Mouse (Mus musculus) right cerebral cortex, postnatal 10 days (tissue): Measurements from ENCODE around the gene Il18.

Experiments used
- DNase-seq, 2 experiments: peaks; one replicate each; pipeline ENCODE4 v3.0.0; 2021; ENCODE audit warnings: low spot score in 2 of 2

Il18 gene

DNA sequence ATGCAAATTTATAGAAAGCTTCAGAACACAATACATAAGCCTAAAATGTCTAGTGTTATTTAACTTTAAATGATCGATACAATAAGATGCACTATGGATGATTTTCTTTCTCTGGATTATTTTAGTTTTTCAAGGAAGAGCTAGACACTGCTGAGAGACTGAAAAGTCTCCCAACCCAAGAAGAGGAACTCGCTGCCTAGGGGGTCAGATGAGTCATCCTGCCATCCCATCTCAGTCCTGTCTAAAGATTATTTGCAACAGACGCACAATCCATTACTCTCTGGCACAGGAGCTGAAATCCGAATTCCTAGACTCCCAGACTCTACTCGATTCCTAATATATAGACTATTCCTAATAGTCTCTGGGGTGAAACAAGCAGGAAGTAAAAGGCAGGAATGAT is 2.4 kb upstream of the Il18 start:
- DNase-seq = no peak

DNA sequence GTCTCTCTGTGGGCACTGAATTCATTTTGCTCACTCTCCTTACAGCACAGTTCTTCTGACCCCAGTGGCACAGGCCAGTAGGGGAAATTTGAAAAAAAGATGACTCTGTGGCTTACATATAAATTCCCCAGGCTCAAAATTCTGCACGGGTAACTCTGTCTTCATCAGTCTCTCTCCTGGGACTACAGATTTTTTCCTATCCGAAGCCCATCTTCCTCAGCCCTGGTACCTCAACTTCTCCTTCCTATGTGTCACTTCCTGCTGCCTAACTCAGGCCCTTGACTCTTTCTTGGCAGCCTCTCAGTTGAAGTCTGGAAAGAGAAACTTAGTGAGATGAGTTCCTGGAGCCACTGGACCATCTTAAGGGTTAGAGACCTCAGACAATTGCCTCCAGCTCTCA is 1.1 kb upstream of the Il18 start:
- no peak for DNase-seq

DNA sequence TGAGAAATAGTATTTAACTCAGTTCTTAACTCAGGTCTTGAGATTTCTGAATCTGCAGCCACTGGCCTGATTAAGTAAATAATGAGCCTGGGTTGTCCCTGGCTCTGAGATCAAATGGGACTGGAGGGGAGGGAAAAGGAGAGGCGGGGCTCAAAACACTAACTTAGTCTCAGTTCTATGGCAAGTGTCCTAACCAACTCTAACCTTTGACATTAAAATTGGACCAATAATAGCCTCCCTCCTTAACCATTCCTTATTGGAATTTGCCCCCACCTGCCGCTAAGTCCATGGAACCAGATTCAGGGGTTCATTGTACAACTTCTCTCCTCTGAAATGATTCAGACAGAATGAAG is 443 bp downstream of the Il18 start, which contains the start of gene Bco2:
TSS of gene Bco2 (minus strand) at position 88 of the 353 bp plus-strand sequence.
- DNase-seq = no peak

DNA sequence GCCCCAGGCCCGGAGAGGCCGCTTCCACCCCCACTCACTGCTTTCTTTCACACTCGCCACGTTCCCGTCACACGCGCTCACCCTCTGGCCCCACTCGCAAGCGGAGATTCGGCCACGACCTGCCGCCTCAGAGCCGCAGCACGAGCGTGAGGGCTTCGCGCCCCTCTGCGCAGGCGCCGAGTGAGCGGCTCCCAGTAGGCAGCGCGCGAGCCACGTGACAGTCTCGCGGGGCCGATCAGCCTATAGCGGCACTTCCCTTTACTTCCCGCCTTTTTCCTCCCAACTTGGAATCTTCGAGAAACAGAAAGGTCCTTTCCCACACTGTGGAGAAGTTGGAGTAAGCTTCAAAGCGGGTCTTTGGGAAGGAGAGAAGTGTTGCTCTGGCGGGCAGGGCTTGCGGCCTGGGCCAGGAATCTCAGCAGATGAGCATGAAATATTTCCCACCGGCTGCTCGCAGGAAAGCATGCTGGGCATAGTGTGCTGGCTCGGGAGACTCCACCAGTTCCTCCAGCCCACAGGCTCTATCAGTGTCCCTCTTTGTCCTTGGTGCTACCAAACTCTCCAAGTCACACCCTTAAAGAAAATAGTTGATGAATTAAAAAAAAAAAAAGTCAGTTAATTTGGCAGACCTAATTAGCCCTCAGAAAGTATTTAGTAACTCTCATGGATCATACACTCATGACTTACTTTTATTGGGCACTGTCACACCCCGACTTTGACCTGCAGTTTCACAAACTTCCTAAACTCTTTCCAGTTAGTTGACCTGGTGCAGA is 6.7 kb downstream of the Il18 start, which contains the start of gene Tex12:
TSS of gene Tex12 (minus strand) at position 181 of the 773 bp plus-strand sequence.
- DNase-seq = no peak

GRCm38 (mm10) chr9:50561918-50562360 is 7.3 kb downstream of the Il18 start:
- DNase-seq = no peak

DNA sequence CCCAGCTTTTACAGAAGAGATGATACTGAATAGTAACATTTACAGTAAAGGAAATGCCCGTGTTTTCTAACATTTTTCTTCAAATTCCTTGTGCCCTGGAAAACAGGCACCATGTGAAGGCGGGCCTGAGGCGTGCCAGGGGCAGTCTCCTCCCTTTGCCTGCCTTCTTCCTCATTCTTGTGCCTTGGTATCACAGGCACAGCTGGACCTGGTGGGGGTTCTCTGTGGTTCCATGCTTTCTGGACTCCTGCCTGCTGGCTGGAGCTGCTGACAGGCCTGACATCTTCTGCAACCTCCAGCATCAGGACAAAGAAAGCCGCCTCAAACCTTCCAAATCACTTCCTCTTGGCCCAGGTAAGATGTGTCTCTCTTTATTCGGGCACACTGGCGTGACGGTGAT is 10.5 kb downstream of the Il18 start:
- no peak for DNase-seq

- DNase-seq = no peak
Measured at GRCm38 (mm10) chr9:50565940-50566339, 11.3 kb downstream of the Il18 start.

GRCm38 (mm10) chr9:50567372-50567771 is 12.7 kb downstream of the Il18 start:
- DNase-seq = no peak

GRCm38 (mm10) chr9:50567881-50568280 is 13.3 kb downstream of the Il18 start:
- DNase-seq = no peak

GRCm38 (mm10) chr9:50569599-50570525 is 15.2 kb downstream of the Il18 start:
- DNase-seq = no peak

DNA sequence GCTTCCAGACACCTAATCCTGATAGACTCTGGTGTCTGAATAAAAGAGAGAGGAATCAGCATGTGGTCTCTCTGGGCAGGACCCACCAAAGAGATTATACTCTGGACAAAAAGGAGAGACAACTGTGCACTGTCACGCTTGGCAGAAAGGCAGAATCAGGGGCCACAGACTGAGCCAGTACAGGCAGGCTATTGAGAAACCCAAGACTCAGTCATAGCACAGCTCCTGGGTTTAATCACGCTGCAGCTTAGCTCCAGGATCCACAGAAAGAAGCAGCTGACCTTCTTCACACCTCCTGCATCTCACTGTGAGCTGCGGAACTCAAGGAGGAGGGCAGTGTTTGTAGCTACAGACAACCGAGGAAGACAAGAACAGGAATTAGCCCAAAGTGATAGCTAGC is 25.7 kb downstream of the Il18 start:
- DNase-seq = no peak

- DNase-seq = no peak
Measured at GRCm38 (mm10) chr9:50585145-50585818, 30.7 kb downstream of the Il18 start.

GRCm38 (mm10) chr9:50586955-50587354 is 32.3 kb downstream of the Il18 start:
- DNase-seq = no peak

DNA sequence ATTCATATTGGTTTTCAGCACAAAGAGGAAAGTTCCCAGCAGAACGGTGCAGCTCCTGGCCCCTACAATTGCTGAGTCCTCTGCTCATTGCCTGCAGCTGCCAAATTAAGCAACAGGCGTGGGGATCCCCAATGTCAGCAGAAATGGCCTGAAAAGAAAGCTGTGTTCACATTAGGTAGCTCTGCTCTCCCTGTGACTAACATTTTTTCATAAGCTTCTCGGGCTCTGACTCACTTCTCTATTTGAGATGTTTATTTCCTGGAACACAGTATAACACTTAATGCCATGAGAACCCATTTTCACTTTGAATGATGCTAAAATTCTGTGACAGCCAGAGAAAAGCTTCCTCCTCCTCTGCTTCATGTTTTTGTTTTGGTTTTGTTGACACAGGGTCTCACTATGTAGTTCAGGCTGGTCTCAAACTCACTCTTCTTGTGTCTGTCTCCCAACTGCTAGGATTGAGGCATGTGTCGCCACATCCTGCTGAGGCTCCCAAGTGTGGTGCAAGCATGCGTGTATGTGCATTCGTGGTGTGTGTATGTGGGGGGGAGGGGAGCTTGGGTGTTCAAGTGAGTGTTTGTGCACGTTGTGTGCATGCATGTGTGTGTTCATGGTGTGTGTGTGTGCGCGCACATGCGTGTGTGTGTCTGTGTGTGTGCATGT is 36.4 kb downstream of the Il18 start:
- DNase-seq = no peak

DNA sequence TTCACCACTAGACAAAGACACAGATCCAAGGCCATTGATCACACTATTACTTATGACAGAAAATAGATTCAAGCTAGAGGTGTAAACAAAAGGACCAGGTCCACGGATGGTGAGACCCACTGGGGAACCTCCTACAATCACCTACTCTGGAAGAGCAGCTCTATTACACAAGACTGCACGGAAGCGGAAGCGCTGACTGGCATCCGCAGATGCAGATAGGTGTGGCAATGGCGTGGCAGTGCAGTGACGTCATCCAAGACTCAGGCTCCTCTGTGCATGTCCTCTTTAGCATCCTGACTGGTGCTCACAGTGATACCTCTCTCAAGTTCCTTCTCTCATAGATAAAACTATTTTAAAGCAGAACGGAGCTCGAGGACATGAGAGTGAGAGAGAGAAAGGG is 38.3 kb downstream of the Il18 start:
- DNase-seq = no peak

GRCm38 (mm10) chr9:50593544-50593943 is 38.9 kb downstream of the Il18 start:
- DNase-seq = no peak

DNA sequence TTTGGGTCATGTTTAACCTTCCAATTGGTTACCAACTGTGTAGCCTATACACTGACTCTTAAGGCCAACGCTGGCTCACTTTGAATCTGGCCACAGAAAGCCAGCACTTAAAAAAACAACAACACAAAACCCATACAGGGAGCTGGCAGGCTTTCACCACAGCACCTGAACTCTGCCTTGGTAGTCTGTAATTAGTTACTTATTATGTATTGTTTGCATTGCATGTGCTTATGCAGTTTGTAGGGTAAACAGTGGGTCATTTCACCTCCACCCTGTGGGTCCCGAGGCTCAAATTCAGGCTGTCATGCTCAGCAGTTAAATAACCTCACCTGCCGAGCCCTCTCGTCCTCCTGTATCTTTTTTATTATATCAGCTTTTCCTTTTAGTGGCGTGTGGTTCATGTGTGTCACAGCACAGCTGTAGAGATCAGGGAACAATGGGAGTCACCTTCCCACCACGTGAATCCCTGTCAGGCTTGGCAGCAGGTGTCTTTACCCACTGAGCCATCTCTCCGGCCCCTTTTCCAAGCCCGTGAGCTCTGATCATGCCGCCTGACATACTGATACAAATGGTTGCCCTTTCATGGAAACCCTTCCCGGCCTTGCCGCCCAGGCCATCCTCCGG is 40.3 kb downstream of the Il18 start:
- no peak for DNase-seq

DNA sequence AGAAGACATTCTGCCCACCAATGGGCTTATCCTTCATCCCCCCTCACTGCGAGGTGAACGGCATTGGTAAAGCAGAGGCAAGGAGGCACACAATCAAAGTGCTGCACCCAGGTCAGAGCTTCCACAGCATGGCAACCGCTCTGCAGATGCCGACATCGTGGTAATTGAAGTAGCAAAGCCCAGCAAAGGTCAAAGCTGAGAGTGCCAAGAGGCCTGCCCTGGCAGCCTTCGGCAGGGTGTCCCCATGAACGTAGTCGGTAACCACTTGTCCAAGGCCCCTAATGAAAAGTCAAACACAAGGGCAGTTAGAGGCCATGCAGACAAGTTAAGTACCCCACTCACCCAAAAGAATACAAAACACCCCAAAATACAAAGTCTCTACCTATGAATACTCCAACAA is 42.3 kb downstream of the Il18 start:
- no peak for DNase-seq

- DNase-seq = no peak
Measured at GRCm38 (mm10) chr9:50601536-50601935, 46.9 kb downstream of the Il18 start.

DNA sequence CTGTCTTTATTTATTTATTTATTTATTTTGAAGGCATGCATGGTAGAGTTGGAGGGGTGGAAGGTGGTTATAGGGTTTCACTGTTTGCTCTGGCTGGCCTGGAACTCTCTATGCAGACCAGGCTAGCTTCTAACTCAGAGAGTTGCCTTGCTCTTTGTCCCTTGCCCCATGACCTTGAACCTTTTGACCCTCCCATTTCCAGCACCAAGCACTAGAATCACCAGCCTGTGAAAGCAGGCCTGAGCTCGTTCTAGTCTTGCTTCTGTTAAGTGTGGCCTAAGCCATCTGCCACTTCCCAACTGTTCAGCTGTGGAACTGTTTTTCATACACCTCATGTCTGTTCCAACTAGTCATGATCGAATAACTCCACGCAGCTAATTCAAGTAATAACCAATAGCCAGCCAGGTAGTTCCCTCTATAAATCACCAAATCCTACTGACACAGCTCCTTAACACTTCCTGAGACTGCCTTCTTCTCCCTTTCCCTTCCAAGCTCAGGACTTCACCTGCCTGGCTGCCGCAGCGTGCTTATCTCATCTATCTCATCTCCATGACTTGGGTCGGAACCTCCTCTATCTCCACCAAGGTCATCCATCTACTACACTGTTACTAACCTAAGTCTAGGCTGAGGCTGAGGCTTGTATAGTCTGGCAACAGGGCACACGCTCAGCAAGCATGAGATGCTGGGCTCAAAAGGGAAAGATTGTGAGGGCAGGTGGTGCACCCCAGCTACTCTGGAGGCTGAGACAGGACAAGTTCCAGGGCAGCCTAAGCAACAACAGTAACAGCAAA is 47.6 kb downstream of the Il18 start:
- no peak for DNase-seq
